Mouse (Mus musculus): ENCODE measurements around the gene Pard3b. TPM values are rescaled to one million over a fixed set of nuclear protein-coding genes. Genes with fewer than 3 reads are reported as not detected.

Pard3b gene
- total and polyA plus RNA-seq, 3 experiments = 0.30 to 0.75 (median 0.63) TPM

GRCm38 (mm10) chr1:62488871-62489270, 850.2 kb downstream of the Pard3b start:
- TF ChIP-seq POLR2A (IDR thresholded peaks at IDR 0.05; ENCODE audit: low read depth, low read length) = no peak
- no peak for TF ChIP-seq PAX5 (IDR thresholded peaks at IDR 0.05; ENCODE audit: low read length)
- Histone ChIP-seq H3K27me3 (replicated peaks) (no peaks in the 10 kb centered on the region), H3K9ac (ENCODE audit: insufficient read depth, low read depth) (no peak overlapping the region), H3K36me3 (replicated peaks in 1 of 2; ENCODE audit: control insufficient read depth in 1 of 2, insufficient read depth in 1 of 2, low read length in 1 of 2) (no peaks in the 10 kb centered on the region), H3K27ac (ENCODE audit: insufficient read depth, low read depth) (no peak overlapping the region), H3K4me1 (ENCODE audit: control insufficient read depth in 1 of 2, insufficient read depth in 2 of 2) (peaks cover 0 to 7% of the 10 kb centered on the region in 2 experiments; a peak in 2 of 4 replicates), H3K79me2 (replicated peaks; ENCODE audit: control insufficient read depth, extremely low read depth, insufficient read depth, poor library complexity, severe bottlenecking) (no peaks in the 10 kb centered on the region), H3K9me3 (replicated peaks; ENCODE audit: low read length) (peaks cover 3% of the 10 kb centered on the region), H3K4me2 (ENCODE audit: insufficient read depth, low read depth, poor library complexity, severe bottlenecking) (no peak overlapping the region), H3K4me3 (replicated peaks in 1 of 3; ENCODE audit: low read depth in 2 of 3, low read length in 2 of 3, poor library complexity in 1 of 3) (no peak overlapping the region)
- in situ Hi-C loops (cut with MboI; ENCODE audit: low pct_ligation_motif_present, low pct_unique_long_range_greater_than_20kb, low sequenced_read_pairs) = no loop called here
- dilution Hi-C loops (cut with MboI; ENCODE audit: extremely low pct_ligation_motif_present, extremely low pct_unique_long_range_greater_than_20kb, low sequenced_read_pairs) = no loop called here
- DNase-seq (ENCODE audit: extremely low read depth) = no peak

- Histone ChIP-seq H3K4me1 (ENCODE audit: control insufficient read depth in 1 of 2, insufficient read depth in 2 of 2) (peaks cover 7 to 20% of the 10 kb centered on the region in 2 experiments; a peak in 3 of 4 replicates), H3K27me3 (replicated peaks) (no peaks in the 10 kb centered on the region), H3K27ac (ENCODE audit: insufficient read depth, low read depth) (no peak overlapping the region), H3K4me3 (replicated peaks in 1 of 3; ENCODE audit: low read depth in 2 of 3, low read length in 2 of 3, poor library complexity in 1 of 3) (no peak overlapping the region), H3K36me3 (replicated peaks in 1 of 2; ENCODE audit: control insufficient read depth in 1 of 2, insufficient read depth in 1 of 2, low read length in 1 of 2) (no peaks in the 10 kb centered on the region), H3K4me2 (ENCODE audit: insufficient read depth, low read depth, poor library complexity, severe bottlenecking) (no peak overlapping the region), H3K9me3 (replicated peaks; ENCODE audit: low read length) (no peaks in the 10 kb centered on the region), H3K9ac (ENCODE audit: insufficient read depth, low read depth) (no peak overlapping the region), H3K79me2 (replicated peaks; ENCODE audit: control insufficient read depth, extremely low read depth, insufficient read depth, poor library complexity, severe bottlenecking) (no peaks in the 10 kb centered on the region)
- dilution Hi-C loops (cut with MboI; ENCODE audit: extremely low pct_ligation_motif_present, extremely low pct_unique_long_range_greater_than_20kb, low sequenced_read_pairs) = no loop called here
- in situ Hi-C loops (cut with MboI; ENCODE audit: low pct_ligation_motif_present, low pct_unique_long_range_greater_than_20kb, low sequenced_read_pairs) = no loop called here
- no peak for DNase-seq (ENCODE audit: extremely low read depth)
- TF ChIP-seq ELF1 (IDR thresholded peaks at IDR 0.05; ENCODE audit: low read depth, low read length) = no peak
- no peak for TF ChIP-seq POLR2A (IDR thresholded peaks at IDR 0.05; ENCODE audit: low read depth, low read length)
- TF ChIP-seq CHD2 (IDR thresholded peaks at IDR 0.05; ENCODE audit: low read length) = no peak
- no peak for TF ChIP-seq PAX5 (IDR thresholded peaks at IDR 0.05; ENCODE audit: low read length)
- no peak for TF ChIP-seq CTCF (conservative IDR thresholded peaks at IDR 0.05 in 1 of 2, IDR thresholded peaks at IDR 0.05 in 1 of 2; ENCODE audit: low read depth in 2 of 2, low read length in 2 of 2)
- no peak for TF ChIP-seq SIN3A (IDR thresholded peaks at IDR 0.05; ENCODE audit: low read length)
- TF ChIP-seq MAX (IDR thresholded peaks at IDR 0.05; ENCODE audit: low read length) = no peak
- TF ChIP-seq POLR2AphosphoS2 (IDR thresholded peaks at IDR 0.05; ENCODE audit: low read depth, low read length) = no peak
Measured at GRCm38 (mm10) chr1:62499146-62499545, 860.5 kb downstream of the Pard3b start.

GRCm38 (mm10) chr1:62510501-62510900, 871.9 kb downstream of the Pard3b start:
- in situ Hi-C loops (cut with MboI; ENCODE audit: low pct_ligation_motif_present, low pct_unique_long_range_greater_than_20kb, low sequenced_read_pairs) (no loop called here), dilution Hi-C loops (cut with MboI; ENCODE audit: extremely low pct_ligation_motif_present, extremely low pct_unique_long_range_greater_than_20kb, low sequenced_read_pairs) (no loop called here)
- Histone ChIP-seq H3K79me2 (replicated peaks; ENCODE audit: control insufficient read depth, extremely low read depth, insufficient read depth, poor library complexity, severe bottlenecking) (no peaks in the 10 kb centered on the region), H3K27ac (ENCODE audit: insufficient read depth, low read depth) (no peak overlapping the region), H3K36me3 (replicated peaks in 1 of 2; ENCODE audit: control insufficient read depth in 1 of 2, insufficient read depth in 1 of 2, low read length in 1 of 2) (no peaks in the 10 kb centered on the region), H3K27me3 (replicated peaks) (no peaks in the 10 kb centered on the region), H3K4me3 (replicated peaks in 1 of 3; ENCODE audit: low read depth in 2 of 3, low read length in 2 of 3, poor library complexity in 1 of 3) (no peak overlapping the region), H3K4me2 (ENCODE audit: insufficient read depth, low read depth, poor library complexity, severe bottlenecking) (no peak overlapping the region), H3K9me3 (replicated peaks; ENCODE audit: low read length) (no peaks in the 10 kb centered on the region), H3K4me1 (ENCODE audit: control insufficient read depth in 1 of 2, insufficient read depth in 2 of 2) (peaks cover 0 to 6% of the 10 kb centered on the region in 2 experiments; a peak in 2 of 4 replicates), H3K9ac (ENCODE audit: insufficient read depth, low read depth) (no peak overlapping the region)
- DNase-seq (ENCODE audit: extremely low read depth) = no peak
- no peak for TF ChIP-seq ELF1 (IDR thresholded peaks at IDR 0.05; ENCODE audit: low read depth, low read length)
- TF ChIP-seq UBTF (IDR thresholded peaks at IDR 0.05; ENCODE audit: low read depth, low read length) = no peak
- TF ChIP-seq ZMIZ1 (IDR thresholded peaks at IDR 0.05; ENCODE audit: low read depth, low read length) = no peak
- no peak for TF ChIP-seq MAFK (IDR thresholded peaks at IDR 0.05; ENCODE audit: insufficient replicate concordance, low read length)
- TF ChIP-seq MYC (IDR thresholded peaks at IDR 0.05; ENCODE audit: low read depth, low read length) = no peak
- TF ChIP-seq GABPA (IDR thresholded peaks at IDR 0.05; ENCODE audit: insufficient replicate concordance, low read depth, low read length) = no peak
- no peak for TF ChIP-seq USF2 (conservative IDR thresholded peaks at IDR 0.05; ENCODE audit: low read depth, low read length)
- no peak for TF ChIP-seq KAT2A (IDR thresholded peaks at IDR 0.05; ENCODE audit: insufficient replicate concordance, low read length)
- TF ChIP-seq RAD21 (IDR thresholded peaks at IDR 0.05; ENCODE audit: low read depth, low read length) = no peak
- TF ChIP-seq MEF2A (IDR thresholded peaks at IDR 0.05; ENCODE audit: borderline replicate concordance, low read depth, low read length) = no peak
- TF ChIP-seq RCOR1 (conservative IDR thresholded peaks at IDR 0.05; ENCODE audit: low read depth, low read length) = no peak
- TF ChIP-seq USF1 (IDR thresholded peaks at IDR 0.05; ENCODE audit: low read depth, low read length) = no peak
- no peak for TF ChIP-seq MXI1 (IDR thresholded peaks at IDR 0.05; ENCODE audit: low read depth, low read length)
- TF ChIP-seq ZKSCAN1 (IDR thresholded peaks at IDR 0.05; ENCODE audit: borderline replicate concordance, low read depth, low read length) = no peak
- TF ChIP-seq JUND (conservative IDR thresholded peaks at IDR 0.05; ENCODE audit: low read depth, low read length) = no peak
- TF ChIP-seq CHD1 (IDR thresholded peaks at IDR 0.05; ENCODE audit: low read depth, low read length) = no peak
- TF ChIP-seq E2F4 (IDR thresholded peaks at IDR 0.05; ENCODE audit: insufficient replicate concordance, low read depth, low read length) = no peak
- TF ChIP-seq ETS1 (conservative IDR thresholded peaks at IDR 0.05; ENCODE audit: low read depth, low read length) = no peak
- no peak for TF ChIP-seq CTCF (conservative IDR thresholded peaks at IDR 0.05 in 1 of 2, IDR thresholded peaks at IDR 0.05 in 1 of 2; ENCODE audit: low read depth in 2 of 2, low read length in 2 of 2)
